Mouse (Mus musculus) MEL (cell line): ENCODE data around the gene Paqr5. TPM values are rescaled to one million over a fixed set of nuclear protein-coding genes. Genes with fewer than 3 reads are reported as not detected.

Experiments
- DNase-seq: peaks from one replicate; pipeline ENCODE4 v3.0.0; 2011; ENCODE audit warnings: low read depth, low spot score
- H3K27ac ChIP-seq: 2 replicates; pipeline ENCODE4 v1.5.1; 2012; ENCODE audit warnings: low read depth, mild to moderate bottlenecking, control low read depth, low read length, moderate library complexity; ENCODE audit not compliant: control insufficient read depth
- H3K27me3 ChIP-seq, 2 experiments: fragments of 150-350 bp in 1 of 2; sonication (generic) in 1 of 2; 2 replicates each; pipeline ENCODE4 v1.6.1; 2012; ENCODE audit warnings: low read length in 2 of 2, mild to moderate bottlenecking in 2 of 2, improper control_type of control experiment in 1 of 2, moderate library complexity in 1 of 2; ENCODE audit not compliant: insufficient read depth in 2 of 2, control insufficient read depth in 1 of 2
- H3K36me3 ChIP-seq, 2 experiments: 2 replicates each; pipeline ENCODE4 v1.6.1; 2012 to 2014; ENCODE audit warnings: low read length in 2 of 2, improper control_type of control experiment in 1 of 2, inconsistent platforms in 1 of 2, mild to moderate bottlenecking in 1 of 2; ENCODE audit not compliant: insufficient read depth in 2 of 2, control insufficient read depth in 1 of 2
- H3K4me1 ChIP-seq, 2 experiments: fragments of 150-350 bp in 1 of 2; sonication (generic) in 1 of 2; 2 replicates each; pipeline ENCODE4 v1.6.1; 2012; ENCODE audit warnings: low read length in 2 of 2, improper control_type of control experiment in 1 of 2, mild to moderate bottlenecking in 1 of 2; ENCODE audit not compliant: insufficient read depth in 2 of 2, control insufficient read depth in 1 of 2
- H3K4me3 ChIP-seq, 2 experiments: fragments of 150-350 bp in 1 of 2; sonication (generic) in 1 of 2; 2 replicates each; pipeline ENCODE4 v1.5.1; 2012; ENCODE audit warnings: low read depth in 2 of 2, low read length in 2 of 2, mild to moderate bottlenecking in 2 of 2, moderate library complexity in 2 of 2, control low read depth in 1 of 2, improper control_type of control experiment in 1 of 2; ENCODE audit not compliant: control insufficient read depth in 1 of 2, insufficient read depth in 1 of 2
- H3K79me2 ChIP-seq: 2 replicates; pipeline ENCODE4 v1.6.1; 2012; ENCODE audit warnings: mild to moderate bottlenecking, low read length, moderate library complexity; ENCODE audit not compliant: control insufficient read depth, poor library complexity, insufficient read depth
- H3K9ac ChIP-seq: 2 replicates; pipeline ENCODE4 v1.6.1; 2012; ENCODE audit warnings: low read depth, mild to moderate bottlenecking, control low read depth, low read length, moderate library complexity; ENCODE audit not compliant: control insufficient read depth, poor library complexity, severe bottlenecking
- H3K9me3 ChIP-seq: fragments of 150-350 bp; sonication (generic); replicated peaks from 2 replicates; pipeline ENCODE4 v1.6.1; 2012; ENCODE audit warnings: mild to moderate bottlenecking, low read length, improper control_type of control experiment, moderate library complexity; ENCODE audit not compliant: insufficient read depth
- BHLHE40 ChIP-seq: IDR thresholded peaks from 2 replicates; pipeline ENCODE4 v1.6.1; 2012; ENCODE audit warnings: low read depth, mild to moderate bottlenecking, inconsistent platforms, low read length, improper control_type of control experiment, borderline replicate concordance
- CHD1 ChIP-seq: IDR thresholded peaks from 2 replicates; pipeline ENCODE4 v1.6.1; 2012; ENCODE audit warnings: low read depth, mild to moderate bottlenecking, inconsistent platforms, low read length, improper control_type of control experiment
- CTCF ChIP-seq, 3 experiments: IDR thresholded peaks in 2 of 3; conservative IDR thresholded peaks in 1 of 3; 2 replicates each; pipeline ENCODE4 v1.5.1; 2011 to 2012; ENCODE audit warnings: low read length in 3 of 3, low read depth in 2 of 3, mild to moderate bottlenecking in 2 of 3, improper control_type of control experiment in 1 of 3, inconsistent platforms in 1 of 3, mixed read lengths in 1 of 3, moderate library complexity in 1 of 3; ENCODE audit not compliant: control insufficient read depth in 1 of 3, insufficient read depth in 1 of 3, poor library complexity in 1 of 3, severe bottlenecking in 1 of 3
- E2F4 ChIP-seq: IDR thresholded peaks from 2 replicates; pipeline ENCODE4 v1.6.1; 2011; ENCODE audit warnings: low read depth, low read length, improper control_type of control experiment, borderline replicate concordance
- ELF1 ChIP-seq: IDR thresholded peaks from 2 replicates; pipeline ENCODE4 v1.6.1; 2014; ENCODE audit warnings: low read depth, mild to moderate bottlenecking, inconsistent platforms, low read length, improper control_type of control experiment, moderate library complexity
- GATA1 ChIP-seq: IDR thresholded peaks from 2 replicates; pipeline ENCODE4 v1.6.1; 2011; ENCODE audit warnings: low read depth, low read length, improper control_type of control experiment
- JUND ChIP-seq: IDR thresholded peaks from 2 replicates; pipeline ENCODE4 v1.6.1; 2011; ENCODE audit warnings: low read depth, mild to moderate bottlenecking, improper control_type of control experiment, low read length
- MAZ ChIP-seq: IDR thresholded peaks from 2 replicates; pipeline ENCODE4 v1.6.1; 2012; ENCODE audit warnings: low read depth, mild to moderate bottlenecking, inconsistent platforms, low read length, improper control_type of control experiment
- MXI1 ChIP-seq: IDR thresholded peaks from 2 replicates; pipeline ENCODE4 v1.6.1; 2011; ENCODE audit warnings: mild to moderate bottlenecking, low read depth, low read length, improper control_type of control experiment
- MYC ChIP-seq: IDR thresholded peaks from 2 replicates; pipeline ENCODE4 v1.6.1; 2011; ENCODE audit warnings: low read depth, mild to moderate bottlenecking, low read length, improper control_type of control experiment, moderate library complexity
- NELFE ChIP-seq: IDR thresholded peaks from 2 replicates; pipeline ENCODE4 v1.6.1; 2011; ENCODE audit warnings: low read depth, low read length, improper control_type of control experiment
- POLR2AphosphoS5 ChIP-seq: IDR thresholded peaks from 2 replicates; pipeline ENCODE4 v1.6.1; 2012; ENCODE audit warnings: low read depth, borderline replicate concordance, mild to moderate bottlenecking, inconsistent platforms, low read length, moderate library complexity, mixed read lengths
- RAD21 ChIP-seq: IDR thresholded peaks from 2 replicates; pipeline ENCODE4 v1.6.1; 2011; ENCODE audit warnings: mild to moderate bottlenecking, low read depth, low read length, improper control_type of control experiment
- SIN3A ChIP-seq: IDR thresholded peaks from 2 replicates; pipeline ENCODE4 v1.6.1; 2012; ENCODE audit warnings: low read length, improper control_type of control experiment, inconsistent platforms
- SMC3 ChIP-seq: IDR thresholded peaks from 2 replicates; pipeline ENCODE4 v1.6.1; 2011; ENCODE audit warnings: low read depth, low read length, improper control_type of control experiment
- TAL1 ChIP-seq: IDR thresholded peaks from 2 replicates; pipeline ENCODE4 v1.6.1; 2012; ENCODE audit warnings: mild to moderate bottlenecking, inconsistent platforms, low read length, moderate library complexity, mixed read lengths
- TBP ChIP-seq: IDR thresholded peaks from 2 replicates; pipeline ENCODE4 v1.8.0; 2011; ENCODE audit warnings: low read depth, low read length, improper control_type of control experiment
- UBTF ChIP-seq: IDR thresholded peaks from 2 replicates; pipeline ENCODE4 v1.6.1; 2012; ENCODE audit warnings: low read depth, mild to moderate bottlenecking, inconsistent platforms, low read length, improper control_type of control experiment, moderate library complexity, borderline replicate concordance; ENCODE audit not compliant: insufficient read depth
- USF2 ChIP-seq, 2 experiments: IDR thresholded peaks; 2 replicates each; pipeline ENCODE4 v1.6.1; 2011 to 2012; ENCODE audit warnings: improper control_type of control experiment in 2 of 2, low read length in 2 of 2, borderline replicate concordance in 1 of 2, inconsistent platforms in 1 of 2, low read depth in 1 of 2, mild to moderate bottlenecking in 1 of 2; ENCODE audit not compliant: insufficient read depth in 1 of 2
- ZC3H11A ChIP-seq: IDR thresholded peaks from 2 replicates; pipeline ENCODE4 v1.6.1; 2012; ENCODE audit warnings: low read depth, mild to moderate bottlenecking, inconsistent platforms, low read length, improper control_type of control experiment
- ZMIZ1 ChIP-seq: IDR thresholded peaks from 2 replicates; pipeline ENCODE4 v1.6.1; 2012; ENCODE audit warnings: low read depth, mild to moderate bottlenecking, inconsistent platforms, low read length, improper control_type of control experiment, moderate library complexity
- polyA plus RNA-seq, 2 experiments: library from polyadenylated mRNA; stranded (reverse) in 1 of 2; unstranded in 1 of 2; fragments of >175 nt in 1 of 2; fragments of >200 nt in 1 of 2; gene quantifications; 2 replicates each; pipeline versions ENCODE4 v1.2.1 to v1.2.4; 2012; ENCODE audit warnings: low replicate concordance in 2 of 2, low read depth in 1 of 2; ENCODE audit not compliant: insufficient read length in 2 of 2, insufficient read depth in 1 of 2, missing spikeins in 1 of 2
- total RNA-seq: library from RNA; depleted of rRNA; stranded (reverse); fragments of 300-350 nt; gene quantifications from 2 replicates; pipeline ENCODE4 v1.2.3, GENCODE M21; 2012

Paqr5 gene
- total and polyA plus RNA-seq, 3 experiments = 0.04 TPM; not detected in 2

GRCm38 (mm10) chr9:62017329-62017728 is 9.3 kb downstream of the Paqr5 start:
- no peak overlapping the region for H3K27ac ChIP-seq
- H3K36me3 ChIP-seq = no peaks in the 10 kb centered on the region
- H3K79me2 ChIP-seq = no peaks in the 10 kb centered on the region
- H3K27me3 ChIP-seq = peaks cover 0 to 3% of the 10 kb centered on the region in 2 experiments; a peak in 3 of 4 replicates
- no peaks in the 10 kb centered on the region for H3K9me3 ChIP-seq
- H3K9ac ChIP-seq = no peak overlapping the region
- H3K4me3 ChIP-seq = no peak overlapping the region
- no peak for DNase-seq
- TF ChIP-seq MYC (no peak), ZC3H11A (no peak), JUND (no peak), ZMIZ1 (no peak), SIN3A (no peak), SMC3 (no peak)
- TF ChIP-seq, all 39 proteins: peak for 0
- 0 out of 4 replicates have a peak, but pooled peaks cover 0 to 6% of the 10 kb centered on the region in 2 experiments for H3K4me1 ChIP-seq

DNA sequence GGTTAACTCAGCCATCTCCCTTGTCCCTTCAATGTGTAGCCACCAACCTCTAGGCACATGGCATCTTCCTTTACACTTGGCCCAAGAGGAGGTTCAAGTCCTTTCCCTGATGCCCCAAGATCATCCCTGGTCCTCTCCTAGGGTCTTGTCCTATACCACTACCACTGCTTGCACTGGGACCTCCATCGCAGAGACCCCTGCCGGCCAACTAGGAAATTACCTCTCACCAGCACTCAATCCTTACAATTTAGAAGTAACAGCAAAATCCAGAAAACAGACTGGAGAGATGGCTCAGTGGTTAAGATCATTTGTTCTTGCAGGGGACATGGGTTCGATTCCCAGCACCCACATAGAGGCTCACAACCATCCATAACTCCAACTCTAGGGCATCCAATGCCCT is 11.2 kb downstream of the Paqr5 start:
- TF ChIP-seq TAL1 (no peak), CTCF (IDR thresholded peaks at IDR 0.05 in 2 of 3, conservative IDR thresholded peaks at IDR 0.05 in 1 of 3; ENCODE audit: control insufficient read depth in 1 of 3, insufficient read depth in 1 of 3, low read depth in 2 of 3, low read length in 3 of 3, poor library complexity in 1 of 3, severe bottlenecking in 1 of 3) (peak; percentile 62 to 76 (median 65)), ZC3H11A (0 out of 2 replicates have a peak, but pooled peaks have one; percentile 9), NELFE (no peak), ZMIZ1 (no peak), SMC3 (peak; percentile 58), MXI1 (no peak), RAD21 (peak; percentile 10), CHD1 (no peak)
- H3K27me3 ChIP-seq = peaks cover 2 to 5% of the 10 kb centered on the region in 2 experiments; a peak in 3 of 4 replicates

GRCm38 (mm10) chr9:62013316-62014097 is 13.1 kb downstream of the Paqr5 start:
- no peak overlapping the region for H3K9ac ChIP-seq
- DNase-seq = no peak
- H3K36me3 ChIP-seq = no peaks in the 10 kb centered on the region
- H3K27ac ChIP-seq = no peak overlapping the region
- no peaks in the 10 kb centered on the region for H3K79me2 ChIP-seq
- H3K4me1 ChIP-seq = 0 out of 4 replicates have a peak, but pooled peaks cover 0 to 3% of the 10 kb centered on the region in 2 experiments
- no peaks in the 10 kb centered on the region for H3K9me3 ChIP-seq
- H3K4me3 ChIP-seq = no peak overlapping the region
- H3K27me3 ChIP-seq = peaks cover 4 to 13% of the 10 kb centered on the region in 2 experiments
- TF ChIP-seq ELF1 = no peak
- TF ChIP-seq USF2 (IDR thresholded peaks at IDR 0.05; ENCODE audit: borderline replicate concordance in 1 of 2, insufficient read depth in 1 of 2, low read depth in 1 of 2, low read length in 2 of 2) = no peak
- TF ChIP-seq UBTF = no peak
- no peak for TF ChIP-seq CHD1
- no peak for TF ChIP-seq GATA1
- TF ChIP-seq E2F4 = no peak
- no peak for TF ChIP-seq ZC3H11A
- no peak for TF ChIP-seq CTCF (IDR thresholded peaks at IDR 0.05 in 2 of 3, conservative IDR thresholded peaks at IDR 0.05 in 1 of 3; ENCODE audit: control insufficient read depth in 1 of 3, insufficient read depth in 1 of 3, low read depth in 2 of 3, low read length in 3 of 3, poor library complexity in 1 of 3, severe bottlenecking in 1 of 3)
- TF ChIP-seq SMC3 = no peak
- TF ChIP-seq TBP = no peak
- no peak for TF ChIP-seq TAL1
- TF ChIP-seq NELFE = no peak
- TF ChIP-seq BHLHE40 = no peak
- TF ChIP-seq MAZ = no peak
- no peak for TF ChIP-seq POLR2AphosphoS5

More for the DNA sequence above, 11.2 kb downstream of the Paqr5 start:
- Histone ChIP-seq H3K9ac (no peak overlapping the region), H3K27ac (no peak overlapping the region), H3K36me3 (no peaks in the 10 kb centered on the region), H3K9me3 (no peaks in the 10 kb centered on the region), H3K4me1 (0 out of 4 replicates have a peak, but pooled peaks cover 0 to 6% of the 10 kb centered on the region in 2 experiments), H3K4me3 (no peak overlapping the region), H3K79me2 (no peaks in the 10 kb centered on the region)
- DNase-seq = peak; percentile 34
